Mouse (Mus musculus) embryonic fibroblast, embryonic 13.5 days (primary cell): ENCODE measurements around the gene Zmiz1. TPM values are rescaled to one million over a fixed set of nuclear protein-coding genes. Genes with fewer than 3 reads are reported as not detected.

ENCODE experiments used
- H3K27ac ChIP-seq: 2 replicates; pipeline ENCODE4 v1.5.1; 2012; ENCODE audit warnings: low read length, control low read depth, inconsistent platforms; ENCODE audit not compliant: insufficient read depth
- H3K4me1 ChIP-seq: 2 replicates; pipeline ENCODE4 v1.6.1; 2011; ENCODE audit warnings: low read length; ENCODE audit not compliant: control insufficient read depth, insufficient read depth
- H3K4me3 ChIP-seq: 2 replicates; pipeline ENCODE4 v1.5.1; 2011; ENCODE audit warnings: mild to moderate bottlenecking, control low read depth, low read length; ENCODE audit not compliant: insufficient read depth
- CTCF ChIP-seq: IDR thresholded peaks from 2 replicates; pipeline ENCODE4 v1.5.1; 2011; ENCODE audit warnings: mild to moderate bottlenecking, control low read depth, low read length, moderate library complexity, borderline replicate concordance; ENCODE audit not compliant: insufficient read depth
- POLR2A ChIP-seq: IDR thresholded peaks from 2 replicates; pipeline ENCODE4 v1.6.1; 2011; ENCODE audit warnings: low read depth, mild to moderate bottlenecking, control low read depth, low read length, moderate library complexity
- polyA plus RNA-seq: library from polyadenylated mRNA; stranded (reverse); fragments of >200 nt; gene quantifications from 2 replicates; pipeline ENCODE4 v1.2.4, GENCODE M21; 2011; ENCODE audit warnings: low read depth; ENCODE audit not compliant: missing spikeins, insufficient read length

The Zmiz1 gene
- polyA plus RNA-seq, 1 experiment = 61.9 TPM

- Histone ChIP-seq H3K4me3 (no peak overlapping the region), H3K4me1 (no peaks in the 10 kb centered on the region), H3K27ac (no peak overlapping the region)
- TF ChIP-seq CTCF (no peak), POLR2A (no peak)
Measured at GRCm38 (mm10) chr14:25454066-25454760, 4.8 kb upstream of the Zmiz1 start.

DNA sequence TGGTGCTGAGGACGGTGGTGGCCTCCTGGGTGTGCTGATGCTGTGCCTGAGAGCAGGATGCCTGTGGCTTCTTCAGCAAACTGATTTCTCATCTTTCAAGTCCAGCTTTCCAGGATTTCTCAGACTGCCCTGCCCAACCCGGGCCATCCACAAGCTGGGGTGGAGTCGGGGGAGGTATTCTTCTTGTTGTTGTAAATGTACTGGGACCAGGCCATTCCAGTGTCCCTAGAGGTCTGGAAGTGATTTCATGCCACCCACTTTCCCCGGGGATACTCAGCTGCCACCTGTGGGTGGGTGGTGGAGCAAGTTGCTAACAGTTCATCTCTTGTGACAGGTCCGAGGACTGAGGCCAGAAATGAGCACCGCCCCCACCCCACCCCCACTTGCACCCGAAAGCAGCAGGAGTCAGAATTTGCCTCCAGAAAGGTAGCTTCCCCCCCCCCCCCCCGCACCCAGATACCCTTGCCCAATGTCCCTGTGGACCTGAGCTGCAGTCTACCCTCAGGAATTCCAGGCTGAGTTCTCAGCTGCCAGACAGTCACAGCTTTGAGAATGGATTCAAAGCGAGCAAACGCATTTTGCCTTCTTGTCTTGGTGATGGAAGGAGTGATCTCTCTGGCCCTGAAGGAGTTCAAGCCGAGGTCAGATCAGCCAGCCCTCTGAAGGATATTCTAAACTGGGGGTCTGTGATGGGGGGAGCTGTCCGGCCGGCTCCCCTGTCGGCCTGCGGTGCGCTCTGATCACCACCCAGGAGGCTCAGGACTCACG, 2.1 kb upstream of the Zmiz1 start:
- H3K27ac ChIP-seq = peak overlapping the region; percentile 39

GRCm38 (mm10) chr14:25457434-25457957, 1.5 kb upstream of the Zmiz1 start:
- peak; percentile 47 for TF ChIP-seq POLR2A
- TF ChIP-seq CTCF = peak; percentile 51; the same call in 1 of the 2 replicates
- Histone ChIP-seq H3K4me3 (peak overlapping the region; percentile 66), H3K27ac (peak overlapping the region; percentile 39), H3K4me1 (no peaks in the 10 kb centered on the region)

More for the DNA sequence above, 2.1 kb upstream of the Zmiz1 start:
- Histone ChIP-seq H3K4me3 (peak overlapping the region; percentile 39), H3K4me1 (no peaks in the 10 kb centered on the region)
- no peak for TF ChIP-seq POLR2A
- TF ChIP-seq CTCF = no peak

DNA sequence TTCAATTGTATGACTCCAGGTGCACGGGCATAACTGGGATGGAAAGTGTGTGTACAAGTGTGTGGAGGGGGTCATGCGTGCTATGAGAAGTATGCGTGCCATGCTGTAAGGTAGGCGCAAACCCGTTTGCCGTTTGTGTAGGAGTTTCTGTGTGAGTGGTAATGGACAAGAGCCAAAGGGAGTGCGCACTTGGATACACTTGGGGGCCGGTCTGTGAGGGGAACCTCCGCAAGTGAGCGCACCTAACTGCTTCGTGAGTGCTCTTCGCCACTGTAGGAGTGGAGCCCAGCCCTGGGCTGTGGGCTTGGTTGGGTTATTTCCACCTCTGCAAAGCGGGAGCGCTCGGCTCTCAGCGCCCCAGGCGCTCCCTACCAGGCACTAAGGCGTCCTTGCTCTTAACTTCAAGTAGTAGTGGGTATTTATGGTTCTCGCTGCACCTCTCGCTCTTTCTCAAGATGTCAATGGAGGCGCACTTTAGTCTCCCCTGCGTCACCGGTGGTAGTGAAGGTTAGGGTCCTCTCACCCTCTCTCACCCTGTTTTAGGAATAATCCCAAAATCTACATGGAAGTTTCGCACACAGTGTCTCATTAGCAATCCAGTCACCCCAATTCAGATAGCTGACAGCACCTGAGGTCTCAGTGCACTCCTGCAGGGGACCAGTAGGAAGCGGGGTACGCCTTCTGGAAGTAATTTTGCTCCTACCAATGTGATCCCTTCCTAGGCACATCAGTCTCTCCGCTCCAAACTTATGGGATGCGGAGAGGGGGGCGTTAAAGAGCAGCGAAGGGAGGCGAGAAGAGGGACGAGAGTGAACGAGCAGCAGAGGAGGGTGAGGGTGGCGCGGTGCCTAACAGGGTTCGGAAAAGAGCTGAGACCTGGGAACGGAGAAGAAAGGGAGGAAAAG, 622 bp upstream of the Zmiz1 start:
- TF ChIP-seq CTCF (no peak), POLR2A (no peak; the same call in 1 of the 2 replicates)
- Histone ChIP-seq H3K27ac (peak overlapping the region; percentile 87), H3K4me1 (peaks cover 3% of the 10 kb centered on the region; the same call in 1 of the 2 replicates), H3K4me3 (peak overlapping the region; percentile 66)

- peak overlapping the region; percentile 87 for H3K4me3 ChIP-seq
- peak overlapping the region; percentile 96 for H3K27ac ChIP-seq
- peaks cover 15% of the 10 kb centered on the region for H3K4me1 ChIP-seq
- TF ChIP-seq CTCF (peak; percentile 36; the same call in 1 of the 2 replicates), POLR2A (no peak)
Measured at GRCm38 (mm10) chr14:25459394-25459997, 511 bp downstream of the Zmiz1 start.

GRCm38 (mm10) chr14:25459998-25460800, 1.2 kb downstream of the Zmiz1 start:
- H3K4me3 ChIP-seq = peak overlapping the region; percentile 87
- peak overlapping the region; percentile 96 for H3K27ac ChIP-seq
- peak; percentile 62 for TF ChIP-seq POLR2A
- TF ChIP-seq CTCF = 0 out of 2 replicates have a peak, but pooled peaks have one; percentile 18
- H3K4me1 ChIP-seq = peaks cover 22% of the 10 kb centered on the region

GRCm38 (mm10) chr14:25460801-25461675, 2.1 kb downstream of the Zmiz1 start:
- Histone ChIP-seq H3K4me1 (peaks cover 28% of the 10 kb centered on the region), H3K27ac (peak overlapping the region; percentile 96), H3K4me3 (peak overlapping the region; percentile 87)
- peak; percentile 72 for TF ChIP-seq POLR2A
- TF ChIP-seq CTCF = no peak
